Mouse (Mus musculus) right cerebral cortex, postnatal 4 days (tissue): ENCODE data around the gene Tbc1d25.

Experiments used
- DNase-seq: peaks from one replicate; pipeline ENCODE4 v3.0.0-alpha.2; 2022

Gene Tbc1d25

DNA sequence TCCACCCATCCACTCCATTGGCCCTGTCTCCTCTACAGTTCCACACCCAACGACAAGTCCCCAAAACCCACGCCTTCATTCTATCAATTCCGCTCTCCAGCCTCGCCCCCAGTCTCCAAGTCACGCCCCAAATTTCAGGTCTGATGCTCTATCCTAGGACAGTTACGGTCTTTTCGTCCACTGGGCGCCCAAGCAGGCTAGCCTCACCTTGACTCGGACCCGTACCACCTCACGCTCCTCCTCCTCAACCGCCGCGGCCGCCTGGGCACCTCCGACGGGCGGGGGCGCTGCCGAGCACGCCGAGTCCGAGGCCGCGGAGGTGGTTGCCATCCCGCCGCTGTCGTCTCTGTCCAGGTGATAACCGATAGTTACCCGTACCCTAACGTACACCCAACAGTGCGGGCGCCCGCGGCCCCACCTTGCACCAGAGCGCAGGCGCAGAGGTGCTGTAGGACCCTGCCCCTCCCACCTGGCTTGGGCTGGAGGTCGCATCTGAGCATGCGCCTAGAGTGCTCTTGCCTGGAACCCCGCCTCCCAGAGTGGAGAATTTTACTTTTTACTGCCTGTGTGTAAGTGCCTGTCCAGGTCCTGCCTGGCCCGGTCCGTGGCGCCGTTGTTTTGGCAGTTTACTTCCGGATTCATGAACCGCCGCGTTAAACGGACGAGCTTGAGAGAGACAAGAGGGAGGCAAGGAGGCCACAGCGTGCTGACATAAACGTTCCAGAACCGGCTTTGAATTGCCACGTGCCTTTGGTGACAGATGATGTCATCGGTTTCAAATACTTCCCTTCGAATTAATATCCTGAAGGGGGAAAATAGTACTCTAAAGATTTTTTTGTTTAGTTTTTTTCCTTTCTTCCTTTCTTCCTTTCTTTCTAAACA, at the start of gene Tbc1d25:
Gene Tbc1d25, minus strand, starts transcription at position 678 of the 882 bp plus-strand sequence.
- DNase-seq = peak; percentile 78

GRCm38 (mm10) chrX:8223473-8223872, 47.5 kb upstream of the Tbc1d25 start:
- no peak for DNase-seq

GRCm38 (mm10) chrX:8222678-8223421, 46.9 kb upstream of the Tbc1d25 start:
- peak; percentile 4 for DNase-seq

GRCm38 (mm10) chrX:8222296-8222677, 46.3 kb upstream of the Tbc1d25 start:
- DNase-seq = peak; percentile 4

DNA sequence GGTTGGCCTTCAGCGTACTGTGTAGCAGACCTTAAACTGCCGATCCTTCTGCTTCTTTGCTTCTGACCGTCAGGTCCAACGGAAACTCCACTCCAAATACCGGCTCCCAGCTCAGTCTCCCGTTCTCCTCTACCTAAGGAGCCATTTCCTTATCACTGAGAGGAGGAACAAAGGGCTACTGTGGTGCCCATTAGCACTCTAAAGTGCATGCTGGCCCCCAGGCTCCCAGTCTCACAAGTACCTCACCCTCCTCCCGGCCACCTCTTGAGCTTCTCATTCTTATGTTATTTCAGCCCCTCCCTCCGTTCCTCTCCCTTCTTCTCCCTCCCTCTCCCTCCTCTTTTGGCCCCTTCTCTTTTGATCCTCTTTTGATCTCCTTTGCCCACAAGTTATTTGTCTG, 43.7 kb upstream of the Tbc1d25 start:
- no peak for DNase-seq

DNA sequence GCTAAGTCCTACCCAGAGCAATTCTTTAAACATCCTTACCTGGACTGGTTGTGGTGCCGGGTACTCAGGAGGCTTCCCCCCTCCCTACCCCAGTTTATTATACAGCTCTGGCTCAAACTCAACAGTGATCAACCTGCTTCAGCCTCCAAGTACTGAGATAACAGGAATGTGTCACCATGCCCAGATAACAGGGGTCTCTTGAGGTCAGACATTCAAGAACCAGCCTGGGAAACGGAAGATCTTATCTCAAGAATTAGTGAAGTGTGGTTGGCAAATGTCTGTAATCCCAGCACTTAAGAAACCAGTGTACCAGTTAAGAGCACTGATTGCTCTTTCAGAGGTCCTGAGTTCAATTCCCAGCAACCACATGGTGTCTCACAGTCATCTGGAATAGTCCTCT, 42.1 kb upstream of the Tbc1d25 start:
- DNase-seq = no peak

DNA sequence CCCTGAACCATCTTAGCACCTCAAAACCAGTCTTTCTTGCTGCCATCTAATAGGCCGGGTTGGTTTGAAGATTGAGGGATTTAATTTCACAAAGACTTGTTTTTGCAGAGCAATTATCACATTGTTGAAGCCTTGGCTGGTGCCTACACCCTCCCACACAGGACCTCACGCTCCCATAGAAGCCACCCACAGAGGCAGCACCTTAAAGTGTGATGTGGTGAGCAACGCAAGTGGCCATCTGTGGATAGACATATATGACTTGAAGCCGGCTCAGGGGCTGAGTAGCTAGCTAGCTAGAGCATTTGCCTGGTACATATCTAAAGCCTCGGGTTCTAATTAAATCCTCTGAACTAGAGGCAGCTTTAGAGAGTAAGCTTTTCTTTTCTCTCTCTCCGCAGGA, 41.4 kb upstream of the Tbc1d25 start:
- no peak for DNase-seq

GRCm38 (mm10) chrX:8211490-8212207, 35.7 kb upstream of the Tbc1d25 start:
- no peak for DNase-seq

GRCm38 (mm10) chrX:8209720-8210119, 33.7 kb upstream of the Tbc1d25 start:
- no peak for DNase-seq

GRCm38 (mm10) chrX:8207224-8207623, 31.2 kb upstream of the Tbc1d25 start:
- no peak for DNase-seq

DNA sequence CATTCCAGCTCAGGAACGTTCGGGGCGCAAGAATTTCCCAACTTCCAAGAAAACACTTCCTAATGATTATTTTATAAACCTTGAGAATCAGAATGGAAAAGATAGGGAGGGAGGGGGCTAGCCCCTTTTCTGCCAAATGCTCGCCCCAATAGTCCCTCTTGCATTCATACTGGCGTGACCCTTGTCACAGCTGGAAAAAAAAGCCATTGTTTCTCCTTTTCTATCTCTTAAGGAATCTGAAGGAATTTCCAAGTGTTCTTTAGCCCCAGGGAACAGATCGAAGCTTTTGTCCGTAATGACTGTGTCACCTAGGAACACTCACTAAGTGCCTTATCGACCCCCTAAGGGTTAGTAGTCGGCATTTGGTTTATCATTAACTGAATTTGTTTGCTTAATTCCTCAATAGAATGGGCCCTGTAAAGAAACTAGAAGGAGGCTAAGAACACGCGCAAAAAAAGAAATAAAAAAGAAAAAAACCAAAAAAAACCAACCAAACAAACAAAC, 30.8 kb upstream of the Tbc1d25 start:
- DNase-seq = no peak

- peak; percentile 81 for DNase-seq
These were observed 30.2 kb upstream of the Tbc1d25 start, which contains the start of gene Porcn for GRCm38 (mm10) chrX:8206015-8206693. Gene Porcn, minus strand, starts transcription at chrX:8206525.

- DNase-seq = no peak
These were observed 29.6 kb upstream of the Tbc1d25 start for GRCm38 (mm10) chrX:8205551-8205950.

DNA sequence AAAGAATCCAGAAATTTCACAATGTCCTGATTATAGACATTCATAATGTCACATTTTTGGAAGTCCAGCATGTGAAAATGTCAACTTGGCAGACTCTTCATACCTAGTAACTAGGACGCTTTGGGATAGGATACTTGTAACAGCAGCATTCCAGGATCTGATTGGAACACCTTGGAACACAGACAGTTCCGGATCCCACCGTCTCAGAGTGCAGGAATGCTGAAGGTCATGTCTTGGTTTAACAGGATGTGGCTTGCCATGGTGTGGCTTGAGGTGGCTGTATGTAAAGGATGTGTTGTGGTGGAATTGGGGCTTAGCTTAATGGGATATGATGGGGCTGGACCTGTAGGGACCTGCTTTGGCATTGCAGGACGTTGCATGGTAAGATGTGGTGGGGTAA, 29.1 kb upstream of the Tbc1d25 start:
- no peak for DNase-seq

GRCm38 (mm10) chrX:8204076-8204475, 28.1 kb upstream of the Tbc1d25 start:
- no peak for DNase-seq

GRCm38 (mm10) chrX:8203105-8203504, 27.1 kb upstream of the Tbc1d25 start:
- no peak for DNase-seq

DNA sequence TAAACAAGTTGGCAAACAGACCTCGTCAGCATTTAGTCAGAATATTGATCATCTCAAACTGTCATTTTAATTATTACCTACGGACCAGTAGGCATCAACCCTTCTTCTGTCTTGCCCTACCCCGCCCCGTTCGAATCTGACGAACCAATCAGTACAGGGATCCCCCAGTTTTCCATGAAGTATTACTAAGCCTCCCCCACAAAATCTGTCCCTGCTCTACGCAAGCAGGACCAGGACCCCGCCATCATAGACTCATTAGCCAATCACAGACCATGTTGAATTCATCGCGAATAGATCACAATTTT, 17.4 kb upstream of the Tbc1d25 start, which contains the start of gene Ebp:
Gene Ebp, minus strand, starts transcription at position 94 of the 305 bp plus-strand sequence.
- DNase-seq = peak; percentile 11

GRCm38 (mm10) chrX:8192640-8193418, 16.8 kb upstream of the Tbc1d25 start:
- peak; percentile 67 for DNase-seq

- no peak for DNase-seq
These were observed 16.2 kb upstream of the Tbc1d25 start for GRCm38 (mm10) chrX:8192126-8192639.

DNA sequence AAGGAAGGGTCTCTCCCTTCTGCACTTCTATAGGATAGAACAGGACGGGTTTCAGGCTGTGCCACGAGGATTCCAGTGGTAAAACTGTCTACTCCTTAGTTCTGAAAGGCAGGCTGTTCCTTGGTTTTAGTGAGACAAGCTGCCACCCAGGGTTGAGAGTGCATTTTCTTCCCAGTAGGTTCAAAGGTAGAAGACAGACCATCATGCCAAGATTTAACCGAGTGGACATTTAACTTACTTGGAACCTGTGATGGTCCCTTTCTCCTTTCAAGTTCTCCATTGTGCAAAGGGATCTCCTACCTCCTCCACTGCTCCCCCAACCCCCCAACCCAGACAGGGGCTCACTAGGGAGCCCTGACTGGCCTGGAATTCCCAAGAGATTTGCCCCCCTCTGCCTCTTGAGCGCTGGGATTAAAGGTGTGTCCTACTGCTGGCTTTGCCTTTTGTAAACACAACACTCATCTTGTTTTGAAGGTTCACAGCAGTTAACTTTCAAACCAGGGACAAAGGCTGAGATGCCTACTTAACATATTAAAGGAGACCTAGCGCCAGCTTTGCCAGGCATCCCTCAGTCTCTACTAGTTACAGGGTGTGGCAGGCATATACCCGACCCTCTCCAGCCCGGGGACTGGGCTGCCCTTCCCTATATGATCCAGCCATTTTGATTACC, 7.0 kb upstream of the Tbc1d25 start:
- no peak for DNase-seq

DNA sequence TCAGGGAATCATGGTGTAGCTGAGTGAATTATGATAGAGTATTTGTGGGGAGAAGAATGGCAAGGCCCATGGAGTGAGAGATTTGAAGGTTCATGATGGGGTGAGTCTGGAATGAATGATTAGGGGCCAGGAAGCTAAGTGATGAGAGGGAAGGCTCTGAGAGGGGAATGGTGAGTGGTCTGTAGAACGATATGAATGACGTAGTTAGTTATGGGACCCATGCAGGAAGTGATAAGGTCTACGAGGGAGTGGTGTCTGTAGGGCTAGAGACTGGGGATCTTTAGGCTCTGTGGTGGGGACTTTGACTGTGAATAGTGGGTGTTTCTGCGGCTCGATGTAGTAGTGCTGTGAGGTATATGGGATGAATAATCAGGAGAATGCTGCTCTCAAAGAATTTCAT, 3.7 kb upstream of the Tbc1d25 start:
- DNase-seq = no peak
